Mouse (Mus musculus) liver, adult 2 months (tissue): Measurements from ENCODE around the gene Trim38.

ENCODE experiments used
- CTCF ChIP-seq: fragments of 200-500 bp; IDR thresholded peaks from 2 replicates; pipeline ENCODE4 v1.5.1; 2011; ENCODE audit warnings: low read depth, low read length, control low read depth
- POLR2A ChIP-seq: fragments of 200-500 bp; IDR thresholded peaks from 2 replicates; pipeline ENCODE4 v1.6.1; 2011; ENCODE audit warnings: low read length, control low read depth; ENCODE audit not compliant: insufficient read depth; ENCODE audit errors: extremely low read depth

DNA sequence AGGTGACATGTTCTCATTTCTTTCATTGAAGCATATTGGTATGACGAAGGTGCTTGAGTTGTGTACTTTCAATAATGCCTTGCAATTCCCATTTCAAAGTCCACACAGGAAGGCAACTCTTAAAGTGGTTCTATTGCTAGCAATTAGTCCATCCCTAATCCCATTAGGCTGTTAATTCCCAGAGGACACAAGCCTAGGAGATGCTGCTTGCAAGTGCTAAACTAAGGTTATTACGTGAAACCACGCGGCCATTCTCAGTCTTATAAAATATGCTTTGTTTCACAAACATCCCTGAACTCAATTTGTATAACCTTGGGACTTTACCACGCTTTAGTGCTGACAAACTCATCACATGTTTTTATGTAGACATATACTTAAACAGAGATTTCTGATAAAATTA, 32.6 kb upstream of the Trim38 start:
- TF ChIP-seq CTCF, result no peak
- no peak for TF ChIP-seq POLR2A
